Mouse (Mus musculus) natural killer cell, adult 2 months (primary cell): Measurements from ENCODE around the gene Zfp704.

Experiments
- DNase-seq, 2 experiments: peaks; one replicate each; pipeline ENCODE4 v3.0.0; 2022; ENCODE audit warnings: low spot score in 2 of 2

The Zfp704 gene

DNA sequence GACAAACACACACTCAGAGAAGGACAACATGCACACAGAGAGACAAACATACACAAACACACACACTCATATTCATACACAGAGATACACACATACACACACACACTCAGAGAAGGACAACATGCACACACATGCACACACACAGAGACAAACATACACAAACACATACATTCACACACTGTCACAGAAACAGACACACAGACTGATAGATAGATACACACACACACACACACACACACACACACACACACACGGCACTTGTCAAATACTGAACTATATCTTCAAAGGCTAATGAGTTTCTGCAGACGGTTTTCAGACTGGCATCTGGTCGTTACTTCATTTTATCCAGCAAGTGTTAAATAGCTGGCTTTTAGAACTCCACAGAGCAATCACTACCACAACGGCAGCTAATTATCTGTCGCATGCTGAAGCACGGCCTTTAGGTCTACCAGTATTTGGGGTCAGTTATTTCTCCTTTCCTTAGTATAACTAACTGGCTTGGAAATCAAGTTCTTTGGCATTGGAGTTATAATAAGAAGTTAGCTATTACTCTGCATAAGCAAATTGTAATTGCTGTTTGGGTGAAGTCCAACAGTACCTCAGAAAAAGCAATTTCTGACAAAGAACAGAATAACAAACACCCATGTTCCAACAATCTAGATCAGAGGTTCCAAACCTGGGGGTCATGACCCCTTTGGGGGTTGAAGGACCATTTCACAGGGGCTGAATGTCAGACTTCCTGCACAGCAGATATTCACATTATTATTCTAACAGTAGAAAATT, 51.9 kb downstream of the Zfp704 start:
- no peak for DNase-seq

DNA sequence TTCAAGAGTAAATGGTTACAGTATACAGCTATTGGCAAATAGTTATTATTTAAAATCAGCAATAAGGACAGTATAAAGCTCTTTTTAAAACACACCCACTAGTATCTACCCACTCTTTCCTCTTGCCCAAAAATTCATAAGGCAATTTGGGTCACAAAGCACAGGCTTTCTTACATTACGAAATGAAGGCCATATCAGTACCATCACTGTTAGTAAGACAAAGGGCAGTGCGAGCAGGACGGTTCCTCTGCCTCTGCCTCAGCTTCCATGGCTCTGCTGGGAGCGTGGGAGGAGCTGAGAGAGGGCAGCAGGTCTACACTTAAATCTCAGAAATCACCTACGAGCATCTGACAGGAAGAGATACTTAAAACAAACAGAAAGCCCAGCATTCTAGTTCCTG, 53.7 kb downstream of the Zfp704 start:
- DNase-seq: no peak

DNA sequence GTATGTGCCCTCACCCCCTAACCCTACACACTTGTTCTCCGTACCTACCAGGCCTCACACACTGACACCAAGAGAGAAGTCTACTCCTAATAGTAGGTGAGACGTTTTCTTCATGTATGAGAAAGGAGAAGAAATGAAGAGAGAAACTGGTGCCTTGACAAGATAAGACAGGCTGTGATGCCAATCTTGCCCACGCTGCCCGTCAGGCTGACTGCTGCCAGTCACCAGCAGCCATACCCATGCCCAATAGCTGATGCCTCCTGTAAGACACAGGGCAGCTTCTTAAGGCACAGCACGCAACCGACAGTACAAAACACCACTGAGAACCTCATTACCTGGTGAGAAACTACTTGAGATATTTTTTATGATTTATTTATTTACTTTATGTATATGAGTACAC, 55.0 kb downstream of the Zfp704 start:
- DNase-seq: no peak

DNA sequence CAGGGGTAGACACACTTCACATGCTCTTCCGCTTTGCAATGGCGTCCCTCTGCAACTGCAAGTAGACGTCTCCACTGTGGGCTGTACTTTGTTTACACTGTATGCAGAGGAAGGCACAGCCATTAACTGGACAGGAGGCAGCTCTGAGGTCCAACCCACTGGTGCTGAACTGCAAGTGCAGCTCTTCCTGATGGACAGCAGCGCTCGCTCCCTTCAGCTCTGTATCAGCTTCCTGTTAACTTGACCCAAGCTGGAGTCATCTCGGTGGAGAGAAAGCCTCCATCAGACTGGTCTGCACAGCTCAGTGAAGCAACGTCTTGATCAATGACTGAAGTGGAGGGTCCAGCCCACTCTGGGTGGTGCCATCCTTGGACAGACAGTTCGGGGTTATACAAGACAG, 57.6 kb downstream of the Zfp704 start:
- DNase-seq: no peak

DNA sequence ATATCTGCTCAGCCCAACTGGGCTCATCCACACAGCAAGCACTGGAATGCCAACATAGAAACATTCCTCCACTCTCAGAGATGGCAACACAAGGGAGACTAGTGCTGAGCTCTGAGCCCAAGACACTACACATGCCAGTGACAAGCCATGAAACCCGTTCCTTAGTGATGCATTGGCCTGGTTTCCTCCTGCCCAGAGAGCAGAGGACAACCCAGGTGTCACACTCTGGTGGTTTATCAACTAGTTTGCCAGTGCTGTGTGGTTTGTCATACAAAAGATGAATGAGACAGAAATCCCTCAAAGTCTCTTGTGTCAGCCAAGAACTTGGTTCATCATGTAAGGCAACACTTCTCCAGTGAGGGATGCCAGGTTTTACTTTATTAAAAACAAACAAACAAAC, 59.0 kb downstream of the Zfp704 start:
- no peak for DNase-seq

DNA sequence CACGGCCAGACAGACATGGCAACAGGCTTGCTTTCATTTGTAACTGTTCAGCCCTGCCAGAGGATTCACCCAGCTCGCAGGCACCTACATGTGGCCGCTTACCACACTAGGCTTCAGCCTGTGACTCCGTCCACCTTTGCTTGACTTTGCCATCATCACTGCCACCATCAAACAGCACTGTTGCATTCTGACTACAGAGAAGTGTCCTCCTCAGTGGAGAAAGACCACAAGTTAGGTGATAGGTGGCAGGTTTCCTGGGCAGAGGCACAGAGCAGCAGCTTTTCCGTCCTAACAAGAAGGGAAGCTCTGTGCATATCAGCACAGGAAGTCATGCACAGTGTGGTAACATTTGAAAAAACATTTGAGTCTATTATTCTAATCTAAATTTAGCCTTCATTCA, 60.1 kb downstream of the Zfp704 start:
- DNase-seq: peak; percentile 5 to 10

DNA sequence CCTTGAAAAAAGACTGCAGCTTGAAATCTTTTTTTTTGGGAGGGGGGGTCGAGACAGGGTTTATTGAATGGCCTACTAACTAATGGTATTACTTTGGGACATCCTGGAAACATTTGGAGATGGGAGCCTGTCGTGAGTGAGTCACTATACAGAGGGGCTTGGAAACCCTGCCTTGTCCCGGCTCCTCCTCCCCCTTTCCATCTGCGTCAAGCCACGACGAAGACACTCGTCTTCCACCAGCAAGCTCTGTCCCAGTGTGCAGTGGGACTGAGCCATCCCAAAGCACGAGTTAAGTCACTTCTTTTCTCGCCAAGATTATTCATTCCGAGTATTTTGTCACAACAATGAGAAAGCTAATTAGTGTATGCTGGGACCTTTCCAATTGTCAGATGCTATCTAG, 61.7 kb downstream of the Zfp704 start:
- no peak for DNase-seq

DNA sequence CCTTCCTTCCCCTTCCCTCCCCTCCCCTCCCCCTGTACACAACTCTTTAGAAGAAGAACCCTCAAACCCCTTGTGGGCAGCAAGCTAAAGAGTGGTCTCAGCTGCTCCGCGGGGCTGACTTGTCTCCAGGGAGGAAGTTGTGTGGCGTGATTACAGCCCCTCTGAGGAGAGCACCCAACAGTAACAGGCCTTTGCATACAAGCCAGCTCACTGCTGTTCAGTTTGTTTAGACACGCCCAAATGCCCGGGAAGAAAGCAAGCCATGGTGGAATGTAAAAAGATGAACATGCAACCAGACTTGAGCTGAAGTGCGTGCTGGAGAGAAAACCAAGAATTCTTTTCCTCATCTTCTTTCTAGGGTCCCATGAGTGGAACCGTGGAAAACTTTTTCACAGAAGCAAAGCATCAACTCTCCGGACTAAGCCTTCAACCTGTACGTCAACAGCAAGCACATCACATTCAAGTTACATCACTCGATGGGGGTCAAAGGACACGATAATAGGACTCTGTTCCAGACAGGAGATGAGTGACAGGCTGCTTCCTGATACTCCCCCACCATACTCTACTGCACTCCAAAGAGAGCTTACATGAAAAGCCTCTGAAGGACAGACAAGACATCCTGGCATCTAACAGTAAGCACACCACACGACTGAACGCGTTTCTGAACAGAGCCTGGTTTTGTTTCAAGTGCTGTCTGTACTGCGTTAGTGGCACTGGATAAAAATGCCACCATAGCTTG, 62.8 kb downstream of the Zfp704 start:
- no peak for DNase-seq

DNA sequence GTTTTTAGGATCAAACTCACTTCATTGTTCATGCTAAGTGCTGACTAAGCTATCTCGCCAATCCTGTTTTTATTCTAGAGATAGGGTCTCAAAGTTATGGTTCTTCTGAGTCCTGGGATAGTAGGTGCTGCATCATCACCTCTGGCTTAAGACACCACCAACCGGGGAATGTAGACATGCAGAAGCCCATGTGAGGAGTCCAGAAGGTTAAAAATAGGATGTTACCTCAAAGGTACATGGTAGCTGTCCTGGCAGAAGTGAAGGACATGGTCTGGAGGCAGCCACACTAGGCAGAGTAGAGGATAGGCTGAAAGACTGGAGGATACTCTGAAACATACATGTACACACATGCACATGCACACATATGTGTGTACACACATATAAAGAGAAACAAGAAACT, 65.5 kb downstream of the Zfp704 start:
- no peak for DNase-seq

DNA sequence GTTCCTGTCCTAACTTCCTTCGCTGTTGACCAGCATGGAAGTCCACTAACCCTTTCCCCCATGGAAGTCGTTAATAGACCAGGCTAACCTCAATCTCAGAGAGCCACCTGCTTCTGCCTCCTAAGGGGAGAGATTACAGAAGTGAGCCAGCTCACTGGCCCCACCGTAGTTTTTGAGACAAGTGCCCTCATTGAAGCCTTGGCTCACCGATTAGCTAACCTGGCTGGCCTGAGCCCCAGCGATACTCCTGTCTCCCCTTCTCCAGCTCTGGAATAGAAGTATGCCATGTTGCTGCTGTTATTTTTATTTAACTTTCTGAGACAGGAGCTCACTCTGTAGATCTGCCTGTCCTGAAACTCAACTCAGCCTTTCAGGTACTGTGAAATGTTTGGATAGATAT, 66.0 kb downstream of the Zfp704 start:
- no peak for DNase-seq

DNA sequence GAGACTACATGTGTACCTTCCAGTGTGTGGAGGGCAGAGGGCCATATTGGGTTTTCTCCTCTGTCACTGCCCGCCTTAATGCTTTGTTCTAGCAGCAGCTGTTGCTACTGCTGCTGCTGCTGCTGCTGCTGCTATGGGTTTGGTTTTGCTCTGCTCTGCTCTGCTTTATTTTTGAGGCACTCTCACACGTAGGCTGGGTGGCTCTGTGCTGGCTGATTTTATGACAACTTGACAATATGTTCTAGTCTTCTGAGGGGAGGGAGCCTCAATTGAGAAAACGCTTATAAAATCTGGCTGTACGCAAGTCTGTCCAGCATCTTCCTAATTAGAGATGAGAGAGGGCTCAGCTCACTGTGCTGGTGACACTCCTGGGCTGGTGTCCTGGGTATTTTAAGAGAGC, 66.4 kb downstream of the Zfp704 start:
- DNase-seq: no peak

DNA sequence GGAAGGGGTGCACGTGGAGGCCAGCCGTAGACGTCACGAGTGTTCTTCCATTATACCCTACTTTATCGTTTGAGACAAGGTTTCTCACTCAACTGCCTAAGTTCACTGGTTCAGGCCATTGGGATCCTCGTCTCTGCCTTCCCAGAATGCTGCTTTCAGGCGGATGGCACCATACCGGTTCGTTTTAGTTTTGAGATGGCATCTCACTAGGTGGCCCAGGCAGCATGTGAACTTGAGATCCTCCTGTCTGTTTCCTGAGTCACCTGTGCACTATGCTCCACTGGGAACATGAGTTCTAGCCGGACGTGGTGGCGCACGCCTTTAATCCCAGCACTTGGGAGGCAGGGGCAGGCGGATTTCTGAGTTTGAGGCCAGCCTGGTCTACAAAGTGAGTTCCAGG, 68.3 kb downstream of the Zfp704 start:
- DNase-seq: no peak

DNA sequence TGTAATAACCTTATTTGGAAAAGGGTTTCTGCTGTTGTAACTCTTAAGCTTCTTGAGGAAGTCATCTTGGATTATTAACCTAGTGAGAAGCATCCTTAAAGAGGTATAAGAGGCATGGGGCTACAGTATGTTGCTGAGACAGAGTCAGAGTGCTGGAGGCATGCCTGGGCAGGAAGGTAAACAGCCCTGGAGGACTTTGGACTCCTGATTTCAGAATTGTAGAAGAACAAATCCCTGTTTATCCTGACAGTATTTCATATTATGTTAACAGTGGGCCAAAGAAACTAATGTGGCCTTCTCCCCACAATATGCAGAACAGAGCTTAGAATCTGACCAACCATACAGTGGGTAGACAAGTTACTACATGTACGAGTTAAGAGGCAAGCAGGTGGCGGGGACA, 71.4 kb downstream of the Zfp704 start:
- DNase-seq: no peak

DNA sequence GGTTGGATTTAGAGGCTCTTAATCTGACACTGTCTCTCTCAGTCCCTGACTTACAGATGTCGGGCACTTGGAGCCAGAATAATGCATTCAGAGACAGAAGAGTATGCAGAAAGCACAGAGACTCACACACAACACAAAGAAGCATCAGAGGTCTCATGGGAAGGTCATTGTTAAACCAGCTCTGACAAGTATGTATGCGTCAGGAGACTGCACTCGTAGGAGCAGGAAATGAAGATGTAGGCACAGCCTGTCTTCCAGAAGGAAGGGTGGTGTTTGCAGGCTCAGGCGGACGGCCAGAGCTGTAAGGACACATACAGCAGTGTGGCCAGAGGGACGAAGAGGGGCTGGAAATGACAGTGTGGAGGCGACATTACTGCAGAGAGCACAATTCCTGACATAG, 72.0 kb downstream of the Zfp704 start:
- no peak for DNase-seq

DNA sequence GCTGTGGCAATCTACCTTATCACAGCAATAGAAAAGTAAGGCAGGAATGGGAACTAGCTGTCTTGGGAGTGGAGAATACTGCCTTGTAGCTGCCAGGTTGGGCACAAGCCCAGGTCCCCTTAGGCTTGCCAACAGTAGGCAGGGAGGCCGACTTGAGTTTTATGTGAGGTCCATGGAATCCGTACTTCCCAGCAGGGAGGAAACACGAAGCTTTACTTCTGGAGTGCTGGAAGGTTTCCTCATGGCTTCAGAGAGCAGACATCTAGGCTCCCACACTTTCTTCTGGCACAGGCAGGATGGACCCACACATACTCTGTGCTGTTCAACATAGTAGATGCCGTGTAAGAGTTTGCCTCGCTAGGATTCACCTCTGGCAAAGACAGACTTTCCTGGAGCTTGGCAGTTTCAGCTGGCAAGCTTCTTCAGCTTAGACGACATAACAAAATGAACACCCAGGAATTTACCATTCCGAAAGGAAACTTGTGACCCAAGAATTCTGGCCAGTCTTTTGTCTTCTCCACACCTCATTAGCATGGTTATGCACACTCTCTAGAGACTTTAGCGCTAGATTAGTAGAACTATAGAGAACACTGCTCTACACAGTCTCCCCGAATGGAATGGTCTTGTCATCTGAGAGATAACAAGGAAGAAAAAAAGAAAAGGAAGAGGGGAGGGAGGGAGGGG, 79.6 kb downstream of the Zfp704 start:
- DNase-seq: no peak

DNA sequence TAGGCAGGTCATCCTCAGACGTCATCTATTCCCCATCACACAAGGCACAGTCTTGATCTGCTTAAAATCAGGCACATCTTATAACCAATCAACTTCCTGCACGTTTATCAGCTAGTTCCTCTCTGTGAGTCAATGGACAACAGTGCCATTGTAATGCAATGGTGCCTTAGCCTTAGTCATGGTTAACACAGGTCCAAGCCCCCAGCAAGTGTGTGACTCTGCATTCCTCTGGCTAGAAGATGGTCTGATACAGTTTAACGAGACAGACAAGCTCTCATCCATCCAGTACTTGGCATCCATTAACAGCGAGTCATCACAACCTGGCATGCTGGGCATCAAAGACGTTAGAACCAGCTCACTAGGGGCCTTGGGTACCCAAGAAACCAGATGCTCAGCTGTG, 85.5 kb downstream of the Zfp704 start:
- no peak for DNase-seq

DNA sequence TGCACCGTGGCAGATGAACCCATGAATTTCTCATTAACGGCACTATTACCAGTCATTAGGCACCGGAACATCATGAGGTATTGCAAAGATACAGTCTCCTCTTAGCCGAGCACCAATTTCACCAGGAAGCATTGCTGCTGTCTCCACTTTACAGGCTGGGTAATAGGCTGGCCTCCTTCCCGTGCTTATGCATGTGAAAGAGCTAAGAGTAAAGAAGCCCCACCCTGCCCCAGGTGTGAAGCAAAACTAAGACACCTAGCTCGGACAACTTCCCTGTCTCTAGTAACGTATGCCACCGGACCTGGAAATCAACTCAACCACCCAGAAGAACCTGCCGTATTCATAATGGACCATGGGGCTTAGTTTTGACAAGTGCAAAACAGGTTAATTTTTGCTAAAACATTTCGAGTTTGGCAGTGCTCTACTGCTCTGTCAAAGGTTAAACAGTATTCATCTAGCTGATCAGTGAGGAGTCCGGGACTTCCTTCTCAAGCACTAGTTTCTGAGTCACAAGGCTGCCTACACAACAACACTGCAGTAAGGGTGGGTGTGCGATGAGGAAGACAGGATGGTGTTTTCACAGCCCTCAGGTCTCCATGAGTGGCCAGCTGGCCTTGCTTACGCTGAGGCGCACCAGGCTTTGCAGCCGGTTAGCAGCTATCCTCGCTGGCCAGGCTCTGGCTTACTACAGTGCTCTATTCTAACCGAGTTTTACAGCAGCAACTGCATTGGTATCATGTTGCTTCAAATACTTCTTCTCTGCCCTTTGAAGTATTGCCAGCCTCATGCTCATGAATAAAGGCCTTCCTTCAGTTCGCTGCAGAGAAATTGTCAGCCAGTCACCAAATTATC, 86.6 kb downstream of the Zfp704 start:
- DNase-seq: no peak

DNA sequence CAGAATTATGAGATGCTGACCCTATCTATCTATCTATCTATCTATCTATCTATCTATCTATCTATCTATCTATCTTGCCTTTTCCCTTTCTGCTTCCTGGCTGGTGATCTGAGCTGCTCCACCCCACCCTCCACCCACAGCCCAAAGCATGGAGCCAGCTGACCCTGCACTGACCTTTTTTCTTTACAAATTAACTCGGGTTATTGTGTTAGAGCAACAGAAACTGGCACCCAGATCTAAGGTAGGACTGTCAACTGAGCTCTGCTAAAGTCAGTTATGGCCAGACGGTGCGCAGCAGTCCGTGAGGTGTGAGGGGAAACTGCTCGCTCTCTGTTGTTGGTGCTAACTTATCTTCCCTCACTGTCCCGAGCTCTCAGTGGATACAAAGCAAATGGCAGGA, 87.9 kb downstream of the Zfp704 start:
- DNase-seq: no peak

DNA sequence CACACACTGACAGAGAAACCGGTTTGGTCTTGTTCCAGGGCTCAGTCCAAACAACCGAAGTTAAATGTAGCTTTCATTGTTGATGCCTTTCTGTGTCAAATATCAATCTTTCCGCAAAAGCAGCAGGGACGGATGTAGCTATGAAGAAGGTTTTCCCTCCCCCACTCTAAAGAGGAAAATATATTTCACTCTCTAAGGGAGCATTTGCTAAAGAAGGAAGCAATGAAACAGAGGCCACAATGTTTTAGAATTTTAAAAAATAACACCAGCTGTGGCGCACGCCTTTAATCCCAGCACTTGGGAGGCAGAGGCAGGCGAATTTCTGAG, 89.2 kb downstream of the Zfp704 start:
- DNase-seq: no peak

DNA sequence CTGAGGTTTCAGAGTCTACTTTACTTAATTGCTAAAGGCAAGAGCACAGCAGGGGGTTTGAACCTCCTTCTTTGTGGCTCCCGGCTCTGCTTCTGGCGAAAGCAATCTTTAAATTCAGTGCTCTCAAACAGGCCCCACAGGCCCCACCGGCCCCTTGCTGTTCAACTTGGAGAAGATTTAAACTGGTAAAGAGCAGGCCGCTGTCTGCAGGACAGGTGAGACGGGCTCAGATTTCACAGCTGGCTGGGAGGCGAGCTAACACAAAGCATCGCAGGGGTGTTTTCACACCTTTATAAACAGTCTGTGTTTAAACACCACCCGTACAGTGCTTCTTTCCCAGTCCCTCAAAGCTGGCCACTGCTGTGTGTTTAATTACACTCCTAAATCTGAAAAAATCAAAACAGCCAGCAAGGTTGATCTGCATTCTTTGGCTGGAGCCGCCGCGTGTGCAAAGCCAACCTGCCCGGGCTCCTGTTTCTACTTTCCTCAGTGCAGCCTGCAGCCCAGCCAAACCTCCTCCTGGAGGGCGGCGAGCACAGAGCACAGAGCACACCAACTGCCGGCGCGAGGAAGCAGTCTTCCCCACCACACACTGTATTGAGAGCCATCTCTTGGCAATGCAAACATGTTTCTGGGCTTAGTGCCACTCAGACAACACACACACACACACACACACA, 89.7 kb downstream of the Zfp704 start:
- no peak for DNase-seq

DNA sequence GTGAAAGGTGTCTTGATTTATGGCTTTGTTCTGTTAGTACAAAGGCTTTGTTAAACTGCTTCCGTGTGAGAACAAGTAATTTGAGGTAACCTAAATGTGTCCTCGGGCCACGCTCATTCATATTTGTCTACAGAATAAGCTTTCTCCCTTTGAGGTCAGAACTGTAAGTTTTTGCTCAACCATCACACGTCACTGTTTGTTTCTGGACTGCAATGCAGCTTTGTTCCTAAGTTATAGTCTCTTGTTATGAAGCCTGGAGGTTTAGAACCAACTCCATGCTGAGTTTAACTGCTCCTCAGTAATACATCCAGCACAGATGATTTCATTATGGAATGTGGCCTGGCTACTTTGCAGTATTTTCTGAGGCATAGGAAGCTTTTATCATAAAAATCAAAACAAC, 90.4 kb downstream of the Zfp704 start:
- DNase-seq: no peak

DNA sequence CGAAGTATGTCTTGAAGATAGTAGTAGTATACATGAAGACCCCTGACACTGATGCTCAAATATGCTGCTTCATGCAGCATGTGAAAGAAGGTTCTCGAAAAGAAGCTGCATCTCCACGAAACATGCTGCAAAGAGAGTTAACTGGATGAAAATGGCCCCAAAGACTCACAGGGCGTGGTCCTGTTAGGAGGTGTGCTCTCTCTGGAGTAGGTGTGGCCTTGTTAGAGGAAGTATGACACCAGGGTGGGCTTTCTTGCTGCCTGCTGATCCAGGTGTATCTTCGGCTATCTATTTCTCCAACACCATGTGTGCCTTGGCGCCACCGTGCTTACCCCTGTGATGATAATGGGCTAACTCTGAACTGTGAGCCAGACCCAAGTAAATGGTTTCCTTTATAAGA, 90.9 kb downstream of the Zfp704 start:
- DNase-seq: no peak
